Mouse (Mus musculus): Measurements from ENCODE around the gene Tbc1d22a.
"Not testable (repeated sequence)": the region's sequence is repeated elsewhere in the genome, so short reads cannot be mapped to it uniquely, and the experiment has no call there.

Gene Tbc1d22a

DNA sequence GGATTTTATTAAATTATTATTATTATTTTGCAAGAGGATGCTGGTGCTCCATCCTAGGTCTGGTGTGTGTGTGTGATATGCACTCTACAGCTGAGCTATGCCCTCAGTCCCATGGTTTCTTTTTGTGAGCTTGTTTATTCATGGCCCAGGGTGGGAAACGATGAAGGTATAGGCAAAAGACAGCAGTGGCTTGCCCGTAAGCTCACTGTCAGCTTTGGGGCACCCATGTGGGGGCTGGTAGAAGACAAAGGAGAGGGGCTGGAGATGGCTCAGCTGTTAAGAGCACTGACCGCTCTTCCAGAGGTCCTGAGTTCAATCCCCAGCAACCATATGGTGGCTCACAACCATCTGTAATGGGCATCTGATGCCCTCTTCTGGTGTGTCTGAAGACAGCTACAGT, 32.9 kb upstream of the Tbc1d22a start:
- not testable (repeated sequence) for DNase-seq (ENCODE audit: low spot score)

DNA sequence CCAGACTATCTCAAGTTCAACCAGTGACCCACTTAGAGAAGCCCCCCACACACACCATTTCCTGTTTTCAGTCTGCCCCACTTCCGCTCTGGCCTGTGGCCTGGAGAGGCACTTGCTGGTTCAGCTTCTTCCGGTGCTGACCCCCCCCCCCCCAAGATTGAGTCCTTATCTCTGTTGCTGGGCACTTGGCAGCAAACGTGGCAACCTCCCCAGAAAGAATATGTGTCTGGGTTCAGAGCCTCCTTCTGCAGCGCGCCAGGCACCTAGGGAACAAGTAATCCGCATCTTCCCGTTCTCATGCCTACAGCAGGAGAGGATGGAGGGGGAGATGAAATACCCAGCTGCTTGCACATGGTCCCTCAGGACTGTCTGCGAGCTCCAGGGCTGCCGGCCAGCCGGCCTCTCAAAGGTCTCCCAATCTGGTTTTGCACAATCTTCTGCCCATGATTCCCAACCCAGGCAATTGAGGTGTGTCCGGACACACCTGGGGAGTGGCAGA, 32.3 kb upstream of the Tbc1d22a start:
- DNase-seq (ENCODE audit: low spot score) = no peak

DNA sequence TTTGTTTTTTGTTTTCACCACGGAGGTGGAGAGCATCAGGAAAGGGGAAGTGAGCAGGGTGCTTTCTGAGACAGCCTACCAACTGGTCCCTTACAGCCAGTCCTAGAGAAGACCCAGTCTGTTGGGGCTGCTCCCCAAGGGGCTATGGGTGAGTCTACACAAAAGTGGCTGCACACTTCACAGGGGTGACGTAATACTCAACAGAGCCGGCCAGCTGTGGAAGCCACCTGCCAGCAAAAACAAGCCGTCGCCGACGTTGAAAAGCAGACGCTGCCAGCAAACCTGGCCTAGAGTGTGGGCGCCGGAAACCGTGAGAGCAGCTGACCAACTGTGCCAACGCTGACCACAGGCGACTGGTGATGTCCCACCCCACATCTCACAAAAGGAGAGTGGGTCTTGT, 31.6 kb upstream of the Tbc1d22a start:
- no peak for DNase-seq (ENCODE audit: low spot score)

DNA sequence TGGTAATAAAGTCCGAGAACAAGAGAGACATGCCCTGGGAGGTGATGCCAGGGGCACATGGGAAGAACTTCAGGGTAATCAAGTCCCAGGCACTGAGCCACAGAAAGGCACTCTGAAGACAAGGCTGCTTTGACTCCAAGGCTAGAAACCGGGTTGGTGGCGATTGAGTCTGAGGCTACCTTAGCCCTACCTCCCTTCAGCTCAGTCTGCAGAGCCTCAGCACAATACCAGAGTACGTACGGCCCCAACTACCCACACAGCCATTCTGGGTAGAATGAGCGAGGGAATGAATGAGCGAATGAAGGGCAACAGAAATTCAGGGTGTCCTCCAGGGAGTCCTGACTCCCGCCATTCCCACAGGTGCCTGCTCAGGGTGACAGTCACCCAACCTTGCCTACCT, 30.8 kb upstream of the Tbc1d22a start:
- DNase-seq (ENCODE audit: low spot score) = no peak

DNA sequence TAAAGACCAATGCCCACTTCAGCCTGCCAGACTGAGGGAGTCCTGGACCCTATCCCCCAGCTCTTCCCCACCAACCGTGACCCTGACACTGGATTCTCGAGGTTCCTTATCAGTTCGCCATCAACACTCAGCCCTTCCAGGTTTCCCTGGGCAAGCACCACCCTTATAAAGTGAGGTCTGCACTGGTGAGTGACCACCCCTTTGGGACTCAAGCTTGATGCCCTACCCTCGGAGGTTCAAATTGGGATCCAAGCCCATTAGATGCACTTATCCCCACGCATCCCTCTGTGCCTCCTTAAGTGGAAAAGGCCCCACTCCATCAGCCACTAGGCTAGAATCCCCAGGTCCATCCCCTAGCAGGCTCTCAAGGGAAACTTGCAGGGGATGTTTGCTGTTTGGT, 30.2 kb upstream of the Tbc1d22a start:
- DNase-seq (ENCODE audit: low spot score) = no peak

DNA sequence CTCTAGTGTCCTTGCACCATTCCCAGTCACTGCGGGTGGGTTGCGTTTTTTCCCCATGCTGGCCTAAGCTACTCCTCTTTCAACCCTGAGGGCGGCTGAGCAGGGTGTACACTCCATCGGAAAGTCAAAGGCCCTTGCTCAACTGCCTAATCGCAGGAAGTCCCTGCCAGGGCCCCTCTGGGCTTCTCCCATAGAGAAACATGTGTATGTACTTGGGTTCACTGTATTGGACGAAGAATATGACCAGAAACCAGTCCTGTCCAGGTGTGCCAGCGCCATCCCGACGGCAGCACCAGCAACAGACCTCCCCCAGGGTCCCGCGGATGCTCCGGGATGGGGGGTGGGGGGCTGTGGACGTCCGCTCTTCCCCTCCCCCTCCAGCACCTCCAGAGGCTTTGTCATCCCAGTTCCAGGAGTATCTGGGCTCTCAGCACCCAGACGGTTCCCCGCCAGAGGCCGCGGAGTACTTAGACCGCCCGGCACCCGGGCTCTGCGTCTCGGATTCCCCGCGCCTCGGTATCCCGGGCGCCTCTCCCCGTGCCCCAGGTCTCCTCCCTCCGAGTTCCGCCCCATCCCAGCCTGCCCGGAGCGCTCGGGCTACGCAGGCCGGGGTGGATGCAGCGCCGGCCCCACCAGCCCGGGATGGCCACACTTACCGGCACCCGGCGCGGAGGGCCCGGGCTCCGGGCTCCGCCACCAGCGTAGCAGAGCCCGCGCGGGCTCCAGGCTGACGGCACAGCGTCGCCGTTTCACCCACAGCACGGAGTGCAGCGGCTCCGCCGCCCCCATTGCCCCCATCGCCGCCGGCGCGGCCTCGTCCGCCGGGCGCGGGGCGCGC, 29.2 kb upstream of the Tbc1d22a start:
- peak; percentile 37 for DNase-seq (ENCODE audit: low spot score)

DNA sequence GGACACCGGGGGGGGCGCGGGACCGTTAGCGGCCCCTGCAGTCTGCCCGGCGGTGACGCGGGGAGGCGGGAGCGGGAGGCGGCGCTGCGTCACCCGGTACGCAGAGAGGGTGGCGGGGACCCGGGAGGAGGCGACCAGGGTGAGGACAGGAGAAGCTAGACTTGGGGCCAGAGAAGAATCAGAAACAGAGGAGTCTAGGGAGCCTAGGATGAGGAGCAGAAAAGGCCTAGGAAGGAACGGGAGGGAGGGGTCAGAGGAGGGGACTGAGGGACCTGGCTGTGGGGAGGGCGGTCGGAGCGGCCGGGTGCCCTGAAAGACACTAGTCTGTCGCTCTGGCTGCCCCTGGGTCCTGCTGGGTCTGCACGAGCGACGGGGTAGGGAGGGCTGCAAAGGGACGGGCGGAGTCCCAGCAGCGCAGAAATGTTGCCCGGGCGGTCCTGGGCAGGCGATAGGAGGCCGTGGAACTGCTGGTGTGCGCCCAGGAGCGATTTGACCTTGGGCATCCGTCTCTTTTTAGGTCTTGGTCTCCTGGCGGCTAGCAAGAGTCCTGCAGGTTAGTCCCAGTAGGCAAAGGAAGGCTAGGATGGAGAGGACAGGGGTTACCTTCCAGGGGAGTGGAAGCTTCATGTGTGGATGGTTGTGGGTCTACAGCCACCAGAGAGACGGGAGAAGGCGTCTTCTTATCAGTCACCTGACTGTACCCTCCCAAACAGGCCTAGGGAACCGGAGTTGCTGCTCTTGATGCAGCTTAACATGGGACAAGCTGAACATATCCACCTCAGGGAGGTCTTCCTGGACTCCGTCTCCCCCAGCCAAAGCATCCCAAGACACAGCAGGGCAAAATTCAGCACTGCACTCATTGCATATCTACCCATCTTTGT, 28.3 kb upstream of the Tbc1d22a start, which contains the start of gene Cerk:
Gene Cerk (minus strand): TSS at position 453 of the 881 bp plus-strand sequence.
- peak; percentile 71 for DNase-seq (ENCODE audit: low spot score)

DNA sequence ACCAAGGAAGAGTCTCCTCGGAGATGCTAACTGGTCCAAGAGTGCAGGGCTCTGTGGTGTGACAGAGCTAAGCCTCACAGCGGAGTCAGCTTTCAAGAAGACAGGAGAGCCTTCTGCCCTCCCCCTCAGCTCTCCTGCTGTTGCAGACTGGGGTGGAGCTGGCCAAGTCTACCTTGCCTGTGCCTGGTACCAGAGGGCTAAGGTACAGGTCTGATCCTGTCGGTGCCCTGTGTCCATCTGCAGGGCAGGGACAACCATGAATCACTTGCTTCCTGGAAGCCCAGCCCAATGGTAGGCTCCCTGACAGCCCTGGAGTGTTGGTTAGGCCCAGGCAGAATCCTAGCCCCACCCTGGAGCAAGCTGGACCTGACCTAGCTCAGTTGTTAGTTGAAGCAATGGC, 27.6 kb upstream of the Tbc1d22a start:
- no peak for DNase-seq (ENCODE audit: low spot score)

DNA sequence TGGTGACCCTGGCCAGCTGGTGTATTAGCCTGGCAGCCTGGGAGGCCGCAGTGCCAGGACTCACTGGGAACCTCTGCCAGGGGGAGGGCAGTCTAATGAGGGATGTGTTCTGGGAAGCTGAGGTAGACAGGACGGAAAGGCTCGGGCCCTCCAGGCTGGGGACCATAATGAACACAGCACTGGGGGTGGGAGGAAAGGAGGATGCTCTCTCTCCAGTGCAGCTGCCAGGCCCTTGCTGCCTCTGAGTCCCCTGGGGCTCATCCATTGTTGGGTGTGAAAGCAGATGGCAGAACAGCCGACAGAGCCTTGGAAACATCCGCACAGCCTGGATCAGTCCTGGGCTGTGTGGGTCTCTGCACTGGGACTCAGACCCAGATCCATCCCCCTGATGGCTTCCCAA, 26.1 kb upstream of the Tbc1d22a start:
- DNase-seq (ENCODE audit: low spot score) = no peak

DNA sequence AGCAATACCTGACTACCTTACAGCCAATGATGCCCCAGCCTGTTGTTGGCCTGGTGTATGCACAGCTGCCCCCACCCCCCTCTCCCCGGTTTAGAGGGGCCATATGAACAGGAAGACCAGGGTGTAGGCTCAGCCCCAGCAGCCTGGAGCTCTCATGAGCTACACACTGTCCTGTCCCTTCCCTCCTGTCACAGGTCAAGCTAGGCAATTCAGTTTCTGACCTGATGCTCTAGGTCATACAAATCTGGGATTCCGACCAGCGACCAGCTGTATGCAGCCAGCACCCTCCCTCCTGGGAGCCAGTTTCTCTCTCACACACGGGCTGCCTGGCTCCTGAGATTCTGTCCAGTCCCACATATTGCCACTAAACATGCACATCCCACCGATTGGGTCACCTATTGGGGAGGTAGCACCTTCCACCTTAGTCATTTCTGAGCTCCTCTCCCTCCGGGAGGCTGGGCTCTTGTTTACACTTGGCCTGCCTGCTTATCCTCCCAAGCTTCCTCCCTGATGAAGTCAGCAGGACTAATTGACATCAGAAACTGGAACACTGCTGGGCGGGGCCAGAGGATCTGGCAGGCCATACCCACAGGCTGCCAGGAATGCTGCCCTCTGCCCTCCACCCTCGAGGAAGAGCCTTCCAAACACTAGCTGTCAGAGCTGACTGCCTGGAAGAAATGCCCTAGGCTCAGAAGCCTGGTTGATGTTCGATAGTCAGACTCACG, 25.4 kb upstream of the Tbc1d22a start:
- DNase-seq (ENCODE audit: low spot score) = peak; percentile 64

DNA sequence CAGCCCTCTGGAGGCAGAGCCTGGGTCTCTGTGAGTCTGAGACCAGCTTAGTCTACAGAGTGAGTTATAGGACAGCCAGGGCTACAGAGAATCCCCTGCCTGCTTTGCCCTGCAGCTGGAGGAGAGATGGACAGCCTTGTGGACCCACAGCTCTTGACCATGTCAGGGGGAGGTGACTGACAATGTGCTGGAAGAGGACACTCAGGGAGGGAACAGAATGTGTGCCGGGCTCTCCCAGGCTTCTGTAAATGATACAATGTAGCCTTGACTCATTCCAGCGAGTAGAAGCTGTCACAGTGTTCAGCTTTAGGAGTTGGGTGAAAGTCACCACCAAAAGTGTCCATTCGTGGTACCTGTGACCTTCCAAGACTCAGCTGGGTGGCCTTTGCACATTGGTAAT, 23.9 kb upstream of the Tbc1d22a start:
- DNase-seq (ENCODE audit: low spot score) = no peak

DNA sequence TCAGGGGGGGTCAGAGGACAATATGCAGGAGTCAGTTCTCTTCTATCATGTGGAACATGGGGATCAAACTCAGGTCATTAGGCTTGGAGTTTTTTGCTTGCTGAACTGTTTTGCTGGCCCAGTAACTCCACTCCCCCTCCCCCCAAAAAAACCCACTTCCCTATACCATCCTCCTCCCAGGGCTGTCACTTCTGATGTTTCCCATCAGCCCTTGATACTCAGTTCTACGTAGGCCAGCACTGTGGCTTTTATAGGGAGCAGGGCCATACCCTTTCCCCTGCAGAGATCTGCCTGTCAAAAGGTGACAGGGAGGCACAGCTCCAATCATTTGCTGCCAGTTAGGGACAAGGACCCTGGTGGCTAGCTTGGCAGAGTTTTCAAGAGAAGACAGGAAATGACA, 22.8 kb upstream of the Tbc1d22a start:
- no peak for DNase-seq (ENCODE audit: low spot score)

DNA sequence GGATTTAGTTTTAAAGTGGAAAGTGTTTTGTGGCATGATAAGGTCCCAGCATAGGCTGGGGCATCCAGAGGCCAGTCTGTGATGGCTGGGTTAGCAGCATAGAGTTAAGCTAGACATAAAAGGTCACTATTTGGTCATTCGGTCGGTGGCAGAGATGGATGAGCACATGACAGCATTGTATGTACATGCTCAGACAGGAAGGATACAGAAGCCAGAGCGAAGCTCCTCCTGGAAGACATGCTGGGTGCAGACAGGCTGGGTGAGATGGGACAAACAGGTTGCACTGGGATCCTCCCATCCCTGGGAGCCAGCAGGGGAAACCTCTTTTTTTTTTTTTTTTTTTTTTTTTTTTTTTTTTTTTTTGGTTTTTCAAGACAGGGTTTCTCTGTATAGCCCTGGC, 22.3 kb upstream of the Tbc1d22a start:
- DNase-seq (ENCODE audit: low spot score) = no peak

DNA sequence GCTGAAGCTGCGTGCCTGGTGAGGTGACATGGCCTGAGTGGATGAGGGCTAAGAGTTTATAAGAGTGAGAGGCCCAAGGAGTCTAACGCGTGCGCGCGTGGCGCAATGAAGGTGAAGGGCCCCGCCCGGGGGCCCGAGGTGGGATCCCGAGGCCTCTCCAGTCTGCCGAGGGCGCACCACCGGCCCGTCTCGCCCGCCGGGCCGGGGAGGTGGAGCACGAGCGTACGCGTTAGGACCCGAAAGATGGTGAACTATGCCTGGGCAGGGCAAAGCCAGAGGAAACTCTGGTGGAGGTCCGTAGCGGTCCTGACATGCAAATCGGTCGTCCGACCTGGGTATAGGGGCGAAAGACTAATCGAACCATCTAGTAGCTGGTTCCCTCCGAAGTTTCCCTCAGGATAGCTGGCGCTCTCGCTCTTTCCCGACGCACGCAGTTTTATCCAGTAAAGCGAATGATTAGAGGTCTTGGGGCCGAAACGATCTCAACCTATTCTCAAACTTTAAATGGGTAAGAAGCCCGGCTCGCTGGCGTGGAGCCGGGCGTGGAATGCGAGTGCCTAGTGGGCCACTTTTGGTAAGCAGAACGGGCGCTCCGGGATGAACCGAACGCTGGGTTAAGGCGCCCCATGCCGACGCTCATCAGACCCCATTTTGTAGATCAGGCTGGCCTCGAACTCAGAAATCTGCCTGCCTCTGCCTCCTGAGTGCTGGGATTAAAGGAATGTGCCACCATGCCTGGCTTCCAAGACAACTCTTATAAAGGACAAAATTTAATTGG, 19.4 kb upstream of the Tbc1d22a start:
- DNase-seq (ENCODE audit: low spot score) = peak; percentile 53

DNA sequence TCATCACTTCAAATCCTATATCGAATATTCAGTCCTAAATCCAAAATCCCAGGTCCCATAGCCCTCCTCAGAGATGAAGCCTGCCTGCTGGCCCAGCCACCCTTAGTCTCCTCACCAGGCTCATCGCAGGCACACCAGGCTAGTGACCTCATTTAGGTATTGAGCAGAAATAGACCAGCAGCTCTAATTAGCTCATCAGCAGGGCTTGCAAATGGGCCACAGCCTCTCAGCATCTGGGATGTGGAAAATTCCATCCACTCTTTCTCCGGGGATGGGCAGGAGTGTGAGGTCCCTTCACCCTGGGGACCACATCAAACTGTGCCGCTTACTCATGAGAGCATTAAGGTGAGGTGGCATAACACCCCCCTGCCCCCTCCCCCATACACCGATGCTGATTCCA, 15.2 kb upstream of the Tbc1d22a start:
- DNase-seq (ENCODE audit: low spot score) = no peak

DNA sequence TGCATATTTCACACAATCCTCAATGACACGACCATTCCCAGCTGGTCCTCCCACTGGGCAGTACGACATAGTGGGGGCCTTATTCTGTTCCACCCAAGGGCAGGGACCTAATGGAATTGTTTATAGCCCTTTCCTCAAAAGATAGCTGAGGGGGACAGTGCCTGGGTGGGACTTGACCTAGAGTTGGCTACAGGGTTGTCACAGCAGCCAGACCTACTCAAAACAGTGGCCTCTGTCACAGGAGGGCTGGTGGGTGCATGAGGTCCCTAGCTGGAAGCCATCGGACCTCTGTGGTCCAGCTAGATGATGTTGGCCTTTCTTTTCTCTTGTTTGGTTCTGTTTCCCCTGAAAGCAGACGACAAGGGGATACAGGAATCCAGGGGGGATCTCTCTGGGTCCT, 14.8 kb upstream of the Tbc1d22a start:
- no peak for DNase-seq (ENCODE audit: low spot score)

DNA sequence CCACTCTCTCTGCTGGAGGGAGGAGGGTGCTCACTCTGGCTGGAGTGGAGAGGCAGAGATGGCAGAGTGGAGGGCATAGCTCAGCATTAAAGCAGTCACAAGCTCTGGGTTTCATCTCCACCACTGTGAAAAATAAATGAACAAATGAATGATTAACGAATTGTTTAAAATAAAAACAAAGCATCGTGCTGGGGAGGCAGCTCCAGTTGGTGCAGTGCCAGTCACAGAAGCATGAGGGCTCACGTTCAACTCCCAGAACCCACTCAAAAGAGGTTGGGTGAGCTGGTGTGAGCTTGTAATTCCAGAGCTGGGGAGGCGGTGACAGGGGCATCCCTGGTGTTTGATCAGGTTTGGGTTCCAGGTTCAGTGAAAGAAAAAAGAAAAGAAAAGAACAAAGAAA, 14.1 kb upstream of the Tbc1d22a start:
- DNase-seq (ENCODE audit: low spot score) = no peak

DNA sequence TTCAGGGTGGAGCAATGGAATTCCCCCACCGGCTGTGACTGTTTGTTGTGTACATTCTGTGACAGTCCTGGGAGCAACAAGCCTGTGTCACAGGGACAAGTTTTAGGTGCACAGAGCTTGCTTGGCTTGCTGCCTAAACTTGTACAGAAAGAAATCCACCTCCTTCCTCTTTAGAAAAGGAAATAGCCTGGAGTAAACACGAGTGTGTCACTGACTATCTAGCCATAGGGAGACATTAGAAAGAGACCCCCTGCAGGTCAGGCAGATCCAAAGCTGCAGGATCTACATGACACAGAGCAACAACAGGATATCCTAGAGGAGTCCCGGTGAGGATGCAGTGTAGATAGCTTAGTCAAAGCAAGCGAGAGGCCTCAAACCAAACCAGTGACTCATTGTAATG, 13.2 kb upstream of the Tbc1d22a start:
- DNase-seq (ENCODE audit: low spot score) = no peak

DNA sequence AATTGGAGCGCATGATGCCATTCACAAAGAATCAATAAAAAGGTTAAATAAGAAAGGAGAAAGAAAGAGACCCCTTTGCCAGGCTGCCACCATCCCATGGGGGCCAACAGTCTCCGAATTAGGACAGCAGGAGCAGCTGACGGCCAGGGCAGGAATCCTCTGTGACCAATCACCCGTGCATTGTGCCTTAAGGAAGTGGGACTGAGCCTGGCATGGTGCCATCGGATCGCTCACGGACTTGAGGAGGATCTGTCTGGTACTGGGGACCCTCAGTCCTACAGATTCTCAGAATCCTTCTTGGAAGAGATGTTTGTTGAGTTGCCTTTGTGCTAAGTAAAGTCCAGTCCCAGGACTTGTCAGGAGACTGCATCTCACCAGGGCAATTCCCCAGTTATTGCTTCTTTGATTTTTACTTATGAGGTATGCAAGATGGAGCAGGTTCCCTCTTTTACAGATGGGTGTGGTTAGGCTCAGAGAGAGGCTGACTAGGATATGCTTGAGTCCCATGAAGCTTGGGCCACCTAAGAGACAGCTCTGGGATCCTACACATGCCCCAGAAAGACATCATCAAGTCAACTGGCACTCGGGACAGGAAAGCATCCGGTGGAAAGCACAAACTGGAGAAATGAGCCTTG, 12.4 kb upstream of the Tbc1d22a start:
- DNase-seq (ENCODE audit: low spot score) = no peak

DNA sequence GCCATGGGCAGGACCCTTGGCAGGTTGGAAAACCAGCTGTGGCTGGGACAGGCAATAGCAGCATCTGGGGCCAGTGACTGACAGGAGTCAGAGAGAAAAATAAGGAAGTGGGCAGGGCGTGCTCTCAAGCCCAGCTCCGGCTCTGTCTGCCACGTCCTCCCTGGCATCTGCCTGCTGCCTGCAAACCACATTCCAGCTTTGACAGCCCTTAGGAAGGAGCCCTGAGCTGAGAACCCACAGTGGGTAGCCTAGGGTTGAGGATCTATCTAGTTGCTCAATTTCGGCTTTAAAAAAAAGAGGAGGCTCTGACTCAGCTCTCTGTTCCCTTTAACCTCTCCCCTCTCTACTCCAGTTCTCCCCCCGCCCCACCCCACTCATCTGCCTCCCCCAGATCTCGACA, 11.6 kb upstream of the Tbc1d22a start:
- no peak for DNase-seq (ENCODE audit: low spot score)

DNA sequence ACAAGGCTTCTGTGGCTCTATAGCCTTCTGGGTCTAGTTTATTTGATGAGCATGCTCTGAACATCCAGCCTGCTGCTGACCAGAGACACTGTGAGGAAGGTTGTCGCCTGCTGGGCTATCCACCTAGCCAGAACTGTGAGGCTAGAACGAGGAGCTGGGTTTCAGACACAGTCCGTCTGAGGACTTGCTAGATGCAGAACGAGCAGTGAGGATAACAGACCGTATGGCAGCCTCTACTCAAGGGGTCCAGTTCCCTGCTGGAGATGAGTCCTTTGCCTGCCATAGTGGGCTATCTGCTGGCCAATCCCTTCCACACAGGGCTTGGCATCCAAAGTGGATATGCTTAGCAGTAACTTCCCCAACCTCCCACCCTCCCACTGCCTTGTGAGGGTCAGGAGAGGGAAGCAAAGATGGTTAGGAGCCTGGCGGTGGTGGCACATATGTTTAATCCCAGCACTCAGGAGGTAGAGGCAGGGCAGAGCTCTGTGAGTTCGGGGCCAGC, 10.9 kb upstream of the Tbc1d22a start:
- no peak for DNase-seq (ENCODE audit: low spot score)

All from urinary bladder, postnatal 25 days (tissue).